In genomic region chr7:127686740-127687449, GRCm38 (mm10) we compare ENCODE assay signal across 32 mouse cellular contexts. TPM values are rescaled to one million over a fixed set of nuclear protein-coding genes. Genes with fewer than 3 reads are reported as not detected.
DNase-seq lines count a peak whose midpoint lies in the region; ATAC-seq and TF ChIP-seq lines count a peak whose summit lies in the region.
"Had no signal": no experiment of that assay in that cellular context is flagged by ENCODE, and none has a peak within 500 bp of the region (broad histone marks: within the 10 kb centered on the region; RNA-seq: fewer than 3 reads in every experiment).

No protein-coding gene starts in this region.

- no peaks in the 10 kb centered on the region for H3K36me3 ChIP-seq in intestine, embryonic 15.5 days
- no peaks in the 10 kb centered on the region for H3K36me3 ChIP-seq in intestine, postnatal 0 days (ENCODE audit: control insufficient read depth, insufficient read depth)
- H3K36me3 ChIP-seq in intestine, embryonic 16.5 days (ENCODE audit: control insufficient read depth, insufficient read depth, low read length) = no peaks in the 10 kb centered on the region
- H3K36me3 ChIP-seq: midbrain, embryonic 15.5 days; neural tube, embryonic 12.5 days had no signal

- WGBS in intestine, embryonic 15.5 days = 67% methylated on average over 11 of the region's 11 CpGs
- 58% methylated on average over 11 of the region's 11 CpGs for WGBS in intestine, postnatal 0 days
- WGBS in intestine, embryonic 16.5 days = 62% methylated on average over 11 of the region's 11 CpGs

- peak; percentile 63 for ATAC-seq in intestine, embryonic 15.5 days
- ATAC-seq in intestine, postnatal 0 days = no peak
- peak; percentile 50; the same call in 1 of the 2 replicates for ATAC-seq in intestine, embryonic 16.5 days
- ATAC-seq: forebrain, embryonic 13.5 days; hindbrain, postnatal 0 days; midbrain, embryonic 15.5 days had no signal

- no peak overlapping the region for H3K9ac ChIP-seq in intestine, embryonic 15.5 days
- H3K9ac ChIP-seq in intestine, postnatal 0 days (ENCODE audit: low read depth, low read length) = no peak overlapping the region
- no peak overlapping the region for H3K9ac ChIP-seq in intestine, embryonic 16.5 days (ENCODE audit: low read depth, low read length)
- H3K9ac ChIP-seq: embryonic facial prominence, embryonic 13.5 days; forebrain, embryonic 13.5 days; midbrain, embryonic 15.5 days; neural tube, embryonic 12.5 days had no signal

- no peaks in the 10 kb centered on the region for H3K27me3 ChIP-seq in intestine, embryonic 15.5 days (replicated peaks)
- no peaks in the 10 kb centered on the region for H3K27me3 ChIP-seq in intestine, postnatal 0 days (replicated peaks; ENCODE audit: control insufficient read depth, insufficient read depth, low read length)
- H3K27me3 ChIP-seq in intestine, embryonic 16.5 days (replicated peaks; ENCODE audit: control insufficient read depth, insufficient read depth, low read length) = no peaks in the 10 kb centered on the region
- H3K27me3 ChIP-seq: embryonic facial prominence, embryonic 13.5 days; forebrain, embryonic 13.5 days; midbrain, embryonic 15.5 days; neural tube, embryonic 12.5 days had no signal

- peaks cover 22% of the 10 kb centered on the region for H3K4me1 ChIP-seq in intestine, embryonic 15.5 days (replicated peaks)
- H3K4me1 ChIP-seq in intestine, postnatal 0 days (replicated peaks; ENCODE audit: control insufficient read depth, insufficient read depth, low read length) = peaks cover 8% of the 10 kb centered on the region; the same call in 1 of the 2 replicates
- H3K4me1 ChIP-seq in intestine, embryonic 16.5 days (ENCODE audit: control insufficient read depth, insufficient read depth, low read length) = peaks cover 25% of the 10 kb centered on the region

- no peaks in the 10 kb centered on the region for H3K9me3 ChIP-seq in intestine, embryonic 15.5 days
- no peaks in the 10 kb centered on the region for H3K9me3 ChIP-seq in intestine, postnatal 0 days (ENCODE audit: control insufficient read depth)
- H3K9me3 ChIP-seq in intestine, embryonic 16.5 days (ENCODE audit: control insufficient read depth, low read length) = no peaks in the 10 kb centered on the region
- H3K9me3 ChIP-seq: embryonic facial prominence, embryonic 13.5 days; forebrain, embryonic 13.5 days; limb, embryonic 10.5 days; midbrain, embryonic 15.5 days; neural tube, embryonic 12.5 days had no signal

- DNase-seq in gastrocnemius, adult 2 months = no peak
- no peak for DNase-seq in gastrocnemius, adult 18-20 months (ENCODE audit: low spot score)
- DNase-seq in adrenal gland, adult 8-10 months = peak; percentile 42
- no peak for DNase-seq in urinary bladder, postnatal 4 days (ENCODE audit: low spot score in 2 of 2)
- DNase-seq: cerebellum, adult 18-20 months; cerebellum, postnatal 14 days; embryo, embryonic 11 days; kidney, adult 18-20 months; kidney, postnatal 14 days; lung, postnatal 4 days; retina, postnatal 1 day; right cerebral cortex, postnatal 25 days; spleen, adult 18-20 months had no signal

- 0 out of 2 replicates have a peak overlapping the region, but pooled peaks have one; percentile 1 for H3K4me2 ChIP-seq in intestine, embryonic 15.5 days (replicated peaks)
- no peak overlapping the region; the same call in 1 of the 2 replicates for H3K4me2 ChIP-seq in intestine, postnatal 0 days (replicated peaks; ENCODE audit: low read depth)
- no peak overlapping the region for H3K4me2 ChIP-seq in intestine, embryonic 16.5 days (ENCODE audit: low read depth, low read length)
- H3K4me2 ChIP-seq: embryonic facial prominence, embryonic 13.5 days; forebrain, embryonic 13.5 days; midbrain, embryonic 15.5 days; neural tube, embryonic 12.5 days had no signal

- TF ChIP-seq CTCF in gastrocnemius, adult 2 months (IDR thresholded peaks at IDR 0.05) = no peak
- no peak for TF ChIP-seq CTCF in intestine, postnatal 0 days (IDR thresholded peaks at IDR 0.05; ENCODE audit: low read depth)

- no peak overlapping the region for H3K4me3 ChIP-seq in gastrocnemius, adult 2 months
- no peak overlapping the region for H3K4me3 ChIP-seq in intestine, embryonic 15.5 days (replicated peaks)
- H3K4me3 ChIP-seq in intestine, postnatal 0 days (ENCODE audit: low read depth, low read length) = no peak overlapping the region
- H3K4me3 ChIP-seq in intestine, embryonic 16.5 days (ENCODE audit: low read length) = no peak overlapping the region
- H3K4me3 ChIP-seq: embryonic facial prominence, embryonic 13.5 days; erythroblast, embryonic 14.5 days; forebrain, embryonic 13.5 days; limb, embryonic 10.5 days; midbrain, embryonic 15.5 days; neural tube, embryonic 12.5 days had no signal

- 0 out of 2 replicates have a peak overlapping the region, but pooled peaks have one; percentile 6 for H3K27ac ChIP-seq in gastrocnemius, adult 2 months
- H3K27ac ChIP-seq in intestine, embryonic 15.5 days = no peak overlapping the region
- no peak overlapping the region for H3K27ac ChIP-seq in intestine, postnatal 0 days (ENCODE audit: low read depth, low read length)
- peak overlapping the region; percentile 14; the same call in 1 of the 2 replicates for H3K27ac ChIP-seq in intestine, embryonic 16.5 days (ENCODE audit: low read length)
- H3K27ac ChIP-seq: embryonic facial prominence, embryonic 13.5 days; forebrain, embryonic 13.5 days; hindbrain, postnatal 0 days; midbrain, embryonic 15.5 days; neural tube, embryonic 12.5 days had no signal

- intact Hi-C loops in gastrocnemius, adult 2 months (cut with DNase I) = no loop called here

RNA-seq across cellular contexts. Expression of gene Bcl7c, which starts 21.8 kb away (rescaled TPM):
- total RNA-seq in gastrocnemius, adult 2 months (2021) = 10 to 100 TPM; 26.7 to 32.9 TPM
- 10 to 100 TPM; 26.2 to 37.9 TPM for total RNA-seq in gastrocnemius, adult 18-20 months (2021)
- 48.1 and 52.8 TPM in 2 replicates for polyA plus RNA-seq in intestine, embryonic 15.5 days (2015; fragmentation: Nextera tagmentation; extraction: Ambion mirVana)
- polyA plus RNA-seq in intestine, postnatal 0 days (2015; fragmentation: Nextera tagmentation; extraction: Ambion mirVana) = 26.6 and 27.7 TPM in 2 replicates
- total RNA-seq in adrenal gland, adult 8-10 months (2022) = 100 to 1,000 TPM in 2 of 4 experiments, 10 to 100 TPM in 2; 75.9 to 120 (median 98.1) TPM
- polyA plus RNA-seq in intestine, embryonic 16.5 days (2015; fragmentation: Nextera tagmentation; extraction: Ambion mirVana) = 24.9 and 34.5 TPM in 2 replicates

RNA-seq across cellular contexts. Expression of gene Ctf1, which starts 25.6 kb away (rescaled TPM):
- 10 to 100 TPM; 16.8 to 18.1 TPM for total RNA-seq in gastrocnemius, adult 2 months (2021)
- total RNA-seq in gastrocnemius, adult 18-20 months (2021) = 10 to 100 TPM; 17.3 to 17.5 TPM
- 9.4 and 10.5 TPM in 2 replicates for polyA plus RNA-seq in intestine, embryonic 15.5 days (2015; fragmentation: Nextera tagmentation; extraction: Ambion mirVana)
- polyA plus RNA-seq in intestine, postnatal 0 days (2015; fragmentation: Nextera tagmentation; extraction: Ambion mirVana) = 4.1 TPM in 2 replicates
- total RNA-seq in adrenal gland, adult 8-10 months (2022) = 1 to 10 TPM; 2.2 to 4.5 (median 2.7) TPM
- polyA plus RNA-seq in intestine, embryonic 16.5 days (2015; fragmentation: Nextera tagmentation; extraction: Ambion mirVana) = 5.2 and 6.5 TPM in 2 replicates

RNA-seq across cellular contexts. Expression of gene Ctf2, which starts 45.1 kb away (rescaled TPM):
- total RNA-seq in gastrocnemius, adult 2 months (2021) = not detected
- total RNA-seq in gastrocnemius, adult 18-20 months (2021) = not detected
- 0.13 and 0.29 TPM in 2 replicates for polyA plus RNA-seq in intestine, embryonic 15.5 days (2015; fragmentation: Nextera tagmentation; extraction: Ambion mirVana)
- not detected in 2 replicates for polyA plus RNA-seq in intestine, postnatal 0 days (2015; fragmentation: Nextera tagmentation; extraction: Ambion mirVana)
- total RNA-seq in adrenal gland, adult 8-10 months (2022) = not detected
- polyA plus RNA-seq in intestine, embryonic 16.5 days (2015; fragmentation: Nextera tagmentation; extraction: Ambion mirVana) = 0.07 and 0.12 TPM in 2 replicates
- total RNA-seq: gastrocnemius, adult 8-10 months; hematopoietic stem cell, adult 5-6 weeks; hindbrain, postnatal 0 days; layer of hippocampus, adult 18-20 months; layer of hippocampus, postnatal 14 days; left cerebral cortex, adult 8-10 months; liver, adult 2 months had no signal
- polyA plus RNA-seq: gonadal fat pad, adult 2 months; hindbrain, postnatal 0 days; liver, adult 2 months; thymus, postnatal 0 days; urinary bladder, adult 2 months had no signal

RNA-seq across cellular contexts. Expression of gene Fbxl19, which starts 57.4 kb away (rescaled TPM):
- 1 to 10 TPM; 1.2 to 2.0 TPM for total RNA-seq in gastrocnemius, adult 2 months (2021)
- total RNA-seq in gastrocnemius, adult 18-20 months (2021) = 1 to 10 TPM; 1.4 to 1.7 TPM
- polyA plus RNA-seq in intestine, embryonic 15.5 days (2015; fragmentation: Nextera tagmentation; extraction: Ambion mirVana) = 3.2 and 4.3 TPM in 2 replicates
- polyA plus RNA-seq in intestine, postnatal 0 days (2015; fragmentation: Nextera tagmentation; extraction: Ambion mirVana) = 2.1 and 2.2 TPM in 2 replicates
- total RNA-seq in adrenal gland, adult 8-10 months (2022) = 10 to 100 TPM; 13.5 to 18.6 (median 16.5) TPM
- 1.9 and 2.4 TPM in 2 replicates for polyA plus RNA-seq in intestine, embryonic 16.5 days (2015; fragmentation: Nextera tagmentation; extraction: Ambion mirVana)

Comparison
In these comparisons a context has a peak if more than half of its experiments do, and no peak if none do; other contexts are left out.
1. H3K27ac ChIP-seq: peak in gastrocnemius, adult 2 months (single experiment) and intestine, embryonic 16.5 days (single experiment); none in intestine, embryonic 15.5 days (single experiment) and intestine, postnatal 0 days (single experiment).